Mouse (Mus musculus) spleen, adult 12 weeks (tissue): ENCODE measurements at regions not wholly inside any gene's neighbourhood (a gene's known extent, or its start where the extent isn't known, plus 50 kb on each side); places are given as distances from the start of the nearest gene placed in this dataset.

ENCODE experiments used
- DNase-seq: peaks from one replicate; pipeline ENCODE4 v3.0.0; 2022; ENCODE audit warnings: low spot score

DNA sequence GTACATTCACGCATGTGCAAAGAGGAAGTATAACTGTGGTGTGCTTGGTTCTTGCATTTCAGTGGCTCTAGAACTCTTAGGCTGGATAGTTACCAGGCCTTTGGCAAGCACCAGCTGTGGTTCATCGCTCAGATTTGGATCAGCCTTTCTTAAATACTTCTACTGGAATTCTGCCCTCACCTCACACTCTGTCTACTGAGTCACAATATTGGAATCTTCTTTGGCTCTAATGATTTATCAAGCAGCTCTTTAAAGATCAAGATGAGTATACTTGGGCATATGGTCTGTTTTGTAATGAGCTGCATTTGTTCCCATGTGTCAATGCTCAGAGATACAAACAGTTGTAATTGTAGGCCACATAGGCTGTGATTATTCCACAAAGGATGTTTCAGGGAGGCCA, 197.5 kb downstream of the Icos start:
- no peak for DNase-seq

DNA sequence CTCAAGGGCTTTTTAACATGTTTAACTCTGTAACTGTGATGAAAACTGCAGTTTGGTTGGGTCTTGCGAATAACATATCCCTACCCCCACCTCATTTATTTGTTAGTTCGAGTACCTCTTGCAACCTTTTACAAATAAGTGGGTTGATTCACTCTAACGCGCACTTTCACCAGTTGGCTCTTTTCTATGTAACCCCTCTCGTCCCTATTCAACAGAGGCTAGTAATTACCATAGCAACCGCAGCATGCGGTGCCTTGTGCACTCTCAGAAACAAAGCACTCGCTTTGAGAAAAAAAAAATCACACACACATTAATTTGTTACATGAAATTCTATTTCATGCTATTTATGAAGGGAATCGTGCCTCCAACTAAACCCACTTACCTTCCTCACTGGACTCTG, 201.7 kb downstream of the Icos start:
- no peak for DNase-seq

DNA sequence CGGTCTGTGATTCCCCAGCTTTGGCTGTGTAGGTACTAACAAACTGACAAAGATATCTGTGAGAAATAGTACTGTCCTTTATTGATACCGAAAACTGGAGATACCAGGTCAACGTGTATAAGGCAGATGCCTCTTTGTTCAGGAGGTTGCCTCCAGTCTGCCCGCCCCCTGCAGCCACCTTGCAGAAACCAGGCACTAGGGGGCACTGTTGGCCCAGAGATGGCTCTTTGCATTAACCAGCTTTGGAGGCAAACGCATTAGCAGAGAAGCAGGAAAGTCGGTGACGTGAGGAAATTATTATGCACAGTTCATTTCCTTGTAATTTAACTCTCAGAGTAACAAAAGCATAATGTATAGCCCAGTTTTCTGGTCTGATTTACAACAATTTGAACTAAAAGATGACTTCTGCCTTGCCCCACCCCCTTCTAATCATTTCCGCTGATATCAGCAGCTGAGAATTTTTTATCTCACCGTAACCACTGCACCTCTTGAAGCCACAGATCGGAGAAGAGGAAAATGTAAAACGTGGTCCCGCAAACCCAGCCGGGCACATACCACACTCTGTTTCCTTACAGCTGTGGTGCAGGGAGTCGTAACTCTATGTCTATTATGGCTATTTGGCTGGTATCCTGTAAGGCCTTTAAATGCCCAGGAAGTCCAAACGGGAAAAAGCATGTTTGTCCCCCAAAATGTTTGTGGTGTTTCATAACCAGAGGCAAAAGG, 203.5 kb downstream of the Icos start:
- DNase-seq = peak; percentile 57

DNA sequence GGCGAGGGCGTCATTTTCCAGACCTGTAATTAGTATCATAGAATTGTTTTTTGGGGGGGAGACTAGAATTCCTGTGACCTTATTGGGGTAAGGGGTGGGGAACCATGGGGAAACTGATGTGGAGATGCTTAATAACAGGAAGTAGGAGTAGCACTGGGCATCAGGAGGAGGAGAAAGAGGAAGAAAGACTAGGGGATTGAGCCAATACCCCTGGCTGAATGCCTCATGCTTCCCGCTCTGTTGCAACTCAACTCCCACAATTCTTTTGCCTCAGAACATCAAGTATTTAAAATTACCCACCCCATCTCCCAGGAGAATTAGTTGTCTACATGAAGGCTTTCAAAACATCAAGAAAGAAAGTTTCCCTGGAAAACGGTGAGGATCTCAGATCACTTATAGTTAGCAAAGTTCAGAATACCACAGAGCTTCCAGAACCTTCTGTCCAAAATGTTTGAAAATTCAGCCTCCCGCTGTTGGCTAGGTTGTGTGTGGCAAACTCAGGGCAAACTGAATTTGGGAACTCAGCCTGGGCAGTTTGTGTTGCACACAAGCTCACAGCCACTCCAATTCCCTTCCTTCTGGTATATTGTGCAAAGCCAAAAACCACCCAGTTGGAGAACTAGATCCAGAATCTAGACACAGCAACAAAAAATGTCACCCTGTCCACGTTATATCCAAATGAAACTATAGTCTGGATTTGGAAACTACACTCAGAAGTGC, 209.8 kb downstream of the Icos start:
- no peak for DNase-seq

DNA sequence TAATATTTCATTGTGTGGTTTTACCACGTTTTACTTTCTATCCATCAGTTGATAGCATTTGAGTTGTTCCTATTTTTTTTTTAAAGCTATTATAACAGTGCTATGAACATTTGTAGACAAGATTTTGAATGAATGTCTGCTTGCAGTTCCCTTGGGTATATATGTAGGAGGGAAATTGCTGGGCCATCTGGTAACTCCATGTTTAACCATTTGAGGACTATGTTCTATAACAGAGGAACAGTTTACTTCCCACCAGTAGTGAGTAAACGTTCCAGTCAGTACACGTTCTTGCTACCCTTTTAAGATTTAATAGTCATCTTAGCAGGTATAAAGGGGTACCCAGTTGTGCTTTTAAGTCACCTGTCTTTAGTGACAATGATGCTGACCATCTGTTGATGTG, 213.2 kb downstream of the Icos start:
- no peak for DNase-seq

DNA sequence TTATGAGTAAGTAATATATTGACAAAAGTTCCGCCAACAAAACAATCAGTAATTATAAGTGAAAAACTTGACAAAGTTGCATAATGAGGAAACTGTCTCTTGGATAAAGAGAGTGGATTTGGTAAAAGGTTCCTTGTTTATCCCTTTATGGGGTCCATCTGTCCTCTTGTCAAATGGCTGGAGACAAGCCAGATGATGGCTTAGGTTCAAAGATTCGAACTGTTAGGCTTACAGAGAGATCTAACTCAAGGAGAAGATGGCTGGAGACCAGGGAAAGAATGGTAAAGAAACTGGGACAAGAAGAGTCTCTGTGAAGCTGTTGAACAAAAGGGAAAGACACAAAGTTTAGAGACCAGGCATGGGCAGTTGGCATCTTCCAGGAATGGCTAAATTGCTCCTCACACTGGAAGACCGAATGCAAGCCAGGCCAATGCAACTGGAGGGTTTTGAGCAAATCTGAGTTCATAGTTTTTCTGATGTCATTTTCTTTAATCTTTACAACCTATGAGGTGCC, 220.9 kb downstream of the Icos start:
- DNase-seq = no peak

DNA sequence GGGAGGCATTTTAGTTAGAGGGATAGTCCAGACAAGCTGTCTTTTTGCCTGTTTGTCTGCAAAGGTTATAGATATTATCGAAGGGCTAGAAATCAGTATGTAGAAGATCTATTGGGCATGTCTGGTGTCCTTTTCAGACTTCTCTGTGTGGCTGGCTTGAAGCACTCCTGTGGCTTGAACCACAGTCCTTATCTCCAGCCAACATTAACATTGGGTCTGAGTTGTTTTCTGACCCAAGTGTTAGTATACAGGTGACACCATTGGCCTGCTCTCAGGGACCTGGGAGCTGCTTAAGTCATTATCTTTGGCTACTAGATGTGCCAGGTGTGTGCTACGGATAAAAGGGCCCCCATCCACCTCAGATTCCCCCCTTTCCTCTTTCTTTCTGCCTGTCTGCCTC, 223.3 kb downstream of the Icos start:
- DNase-seq = no peak

DNA sequence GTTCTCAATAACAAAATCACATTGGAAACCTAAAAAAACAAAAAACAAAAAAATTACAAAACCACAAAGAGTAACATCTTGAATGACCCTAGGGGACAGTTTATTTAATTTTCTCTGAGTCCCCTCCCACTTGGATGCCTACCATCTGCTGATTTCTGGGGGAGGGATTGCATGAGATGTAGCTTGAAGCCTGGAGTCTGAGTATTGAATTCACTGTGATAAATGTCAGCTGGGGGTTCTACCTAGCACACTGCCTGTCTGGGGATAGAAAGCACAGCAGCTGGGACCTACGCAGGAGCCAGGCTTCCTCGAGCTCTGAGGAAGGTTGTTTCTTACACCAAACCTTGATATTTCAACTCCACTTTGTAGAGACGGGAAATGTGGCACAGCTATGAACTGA, 224.4 kb downstream of the Icos start:
- DNase-seq = no peak

DNA sequence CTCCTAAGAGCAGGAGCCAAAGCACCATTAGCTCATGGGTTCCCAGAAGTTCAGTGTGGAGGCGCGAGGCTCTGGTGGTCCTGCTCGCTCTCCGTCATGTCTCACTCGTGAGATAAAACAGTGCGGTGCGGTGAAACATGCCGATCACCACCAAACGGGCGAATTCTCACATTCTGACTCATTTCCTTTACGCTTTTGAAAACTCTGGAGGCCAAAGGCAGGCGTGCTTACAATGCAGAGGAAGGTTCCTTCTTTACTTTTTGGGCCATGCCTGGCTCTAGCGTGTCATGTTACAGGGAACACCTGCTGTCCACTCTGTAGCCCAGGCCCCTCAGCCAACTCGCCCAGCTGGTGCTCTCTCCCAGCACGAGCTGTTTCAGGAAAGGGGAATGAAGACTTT, 225.4 kb downstream of the Icos start:
- DNase-seq = no peak

DNA sequence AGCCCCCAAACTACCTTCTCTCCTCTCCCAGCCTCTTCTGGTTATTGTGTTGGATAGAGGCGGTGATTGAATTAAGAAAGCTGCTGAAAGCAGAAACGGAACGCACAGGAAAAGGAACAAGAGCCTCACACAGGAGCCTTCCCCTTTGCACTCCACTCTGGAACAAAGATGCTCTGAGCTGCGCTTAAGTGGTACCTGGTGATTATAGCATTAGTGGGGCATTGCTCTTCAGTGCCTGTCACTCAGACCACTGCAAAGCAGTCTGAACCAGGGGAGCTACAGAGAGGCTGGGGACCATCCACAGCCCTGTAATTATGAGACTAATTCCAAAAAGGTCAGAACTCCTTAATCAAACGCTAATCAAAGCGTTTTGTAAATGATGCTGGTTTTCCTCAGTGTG, 225.9 kb downstream of the Icos start:
- DNase-seq = no peak

DNA sequence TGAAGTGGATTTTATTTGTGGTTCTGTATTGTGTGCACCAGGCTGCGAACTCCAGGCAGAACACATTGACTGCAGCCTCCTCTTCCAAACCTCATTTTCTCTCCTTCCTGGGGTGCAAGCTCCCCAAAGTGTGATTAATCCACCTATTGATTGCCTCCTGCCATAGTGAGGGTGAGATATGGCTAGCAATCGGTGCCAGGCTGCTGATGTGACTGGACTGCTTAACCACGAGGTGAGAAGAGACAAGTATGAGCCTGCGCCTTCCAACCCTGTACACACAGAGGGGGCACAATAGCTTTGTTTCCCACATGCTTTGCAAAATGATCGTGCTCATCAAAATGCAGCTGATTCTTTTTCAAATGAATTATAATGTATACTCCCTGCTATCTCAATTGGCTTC, 227.4 kb downstream of the Icos start:
- no peak for DNase-seq

DNA sequence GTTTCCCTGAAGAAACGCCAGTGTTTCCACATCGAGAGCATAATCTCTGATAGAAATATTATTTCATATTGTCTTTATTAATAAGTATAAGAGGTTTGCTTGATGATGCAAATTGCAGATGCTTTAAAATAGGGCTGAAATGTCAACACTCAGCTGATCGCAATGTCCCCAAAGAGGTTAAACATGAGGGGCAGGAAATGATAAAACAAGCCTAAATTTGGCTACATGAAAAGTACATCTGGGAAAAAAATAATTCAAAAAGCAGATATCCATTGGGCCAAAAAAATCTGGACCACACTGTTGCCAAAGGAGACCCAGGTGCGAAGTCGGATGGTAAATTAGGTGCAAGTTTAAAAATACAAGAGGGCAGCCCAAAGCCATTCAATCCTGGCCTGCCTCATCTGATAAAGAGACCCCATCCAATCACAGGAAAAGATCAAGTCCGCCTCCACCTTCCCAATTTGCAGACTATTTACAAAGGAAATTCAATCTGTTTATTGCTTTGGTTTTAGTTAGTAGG, 229.2 kb downstream of the Icos start:
- DNase-seq = no peak

DNA sequence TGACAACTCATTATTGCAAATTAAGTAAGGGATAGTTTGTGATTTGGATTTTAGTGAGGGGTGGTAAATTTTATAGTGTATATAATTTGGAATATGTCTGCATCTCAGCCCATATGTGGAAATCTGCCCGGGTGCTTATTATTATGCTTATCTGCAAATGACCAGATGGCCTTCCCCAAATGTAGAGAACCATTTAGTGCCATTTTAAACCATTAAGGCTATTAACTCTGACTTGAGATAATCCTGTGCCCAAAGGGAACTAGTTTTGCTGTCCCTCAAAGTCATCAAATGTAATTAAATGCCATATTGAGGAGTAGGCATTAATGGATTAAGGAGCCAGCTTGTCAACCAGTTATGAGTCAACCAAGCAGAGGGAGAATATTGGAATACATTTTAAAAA, 230.7 kb downstream of the Icos start:
- no peak for DNase-seq

DNA sequence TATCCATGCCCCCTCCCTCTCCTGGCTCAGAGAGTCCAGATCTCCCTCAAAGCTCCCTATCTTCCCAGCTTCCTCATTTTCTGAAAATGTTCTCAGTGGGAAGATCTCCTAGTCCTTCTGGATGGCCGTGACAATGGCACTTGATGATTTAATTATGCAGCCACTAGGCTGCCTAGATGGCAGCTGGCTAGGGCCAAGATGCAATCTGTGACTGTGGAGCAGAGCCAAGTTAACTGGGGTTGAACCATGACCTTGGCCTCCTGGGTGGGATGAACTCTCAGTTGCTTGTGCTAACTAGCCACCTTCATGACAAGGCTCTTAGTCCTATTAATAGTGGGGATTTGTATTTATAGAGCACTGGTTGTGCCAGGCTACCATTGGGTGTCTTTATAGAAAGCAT, 243.4 kb downstream of the Icos start:
- DNase-seq = no peak

DNA sequence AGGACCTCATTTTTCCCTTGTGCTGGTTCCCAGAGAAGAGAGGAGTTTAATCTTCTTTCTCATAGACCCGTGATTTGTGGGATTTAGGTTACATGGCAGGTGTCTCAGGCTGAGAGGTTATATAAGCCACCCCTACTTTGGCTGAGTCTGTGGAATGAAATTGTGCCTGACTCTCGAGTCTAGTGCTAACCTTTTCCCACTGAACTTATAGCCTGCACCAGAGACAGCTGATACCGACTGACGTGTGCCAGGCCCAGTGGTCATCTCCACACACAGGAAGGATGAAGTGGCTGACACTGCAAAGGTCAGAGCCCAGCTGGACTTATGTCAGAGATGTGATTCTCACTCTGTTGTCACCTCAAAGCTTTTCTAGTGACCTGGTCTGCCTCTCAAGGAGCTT, 251.2 kb downstream of the Icos start:
- DNase-seq = no peak

DNA sequence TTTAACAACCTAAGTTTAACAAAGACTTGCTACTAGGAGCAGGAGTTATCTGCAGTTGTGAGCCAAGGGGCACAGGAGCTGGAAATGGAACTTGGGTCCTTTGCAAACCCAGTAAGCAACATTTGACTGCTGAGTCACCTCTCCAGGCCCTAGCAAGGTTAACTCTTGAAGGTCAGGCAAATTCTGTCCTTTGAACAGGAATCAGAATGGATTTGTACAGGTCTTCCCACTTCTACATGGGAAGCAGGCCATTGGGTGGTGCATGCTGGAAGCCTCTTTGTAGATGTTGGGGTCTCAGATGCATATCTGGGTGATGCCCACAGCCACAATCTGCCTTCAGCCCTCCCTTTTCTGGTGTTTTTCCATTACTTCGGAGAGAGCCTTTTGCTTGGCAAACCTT, 255.3 kb downstream of the Icos start:
- DNase-seq = no peak

DNA sequence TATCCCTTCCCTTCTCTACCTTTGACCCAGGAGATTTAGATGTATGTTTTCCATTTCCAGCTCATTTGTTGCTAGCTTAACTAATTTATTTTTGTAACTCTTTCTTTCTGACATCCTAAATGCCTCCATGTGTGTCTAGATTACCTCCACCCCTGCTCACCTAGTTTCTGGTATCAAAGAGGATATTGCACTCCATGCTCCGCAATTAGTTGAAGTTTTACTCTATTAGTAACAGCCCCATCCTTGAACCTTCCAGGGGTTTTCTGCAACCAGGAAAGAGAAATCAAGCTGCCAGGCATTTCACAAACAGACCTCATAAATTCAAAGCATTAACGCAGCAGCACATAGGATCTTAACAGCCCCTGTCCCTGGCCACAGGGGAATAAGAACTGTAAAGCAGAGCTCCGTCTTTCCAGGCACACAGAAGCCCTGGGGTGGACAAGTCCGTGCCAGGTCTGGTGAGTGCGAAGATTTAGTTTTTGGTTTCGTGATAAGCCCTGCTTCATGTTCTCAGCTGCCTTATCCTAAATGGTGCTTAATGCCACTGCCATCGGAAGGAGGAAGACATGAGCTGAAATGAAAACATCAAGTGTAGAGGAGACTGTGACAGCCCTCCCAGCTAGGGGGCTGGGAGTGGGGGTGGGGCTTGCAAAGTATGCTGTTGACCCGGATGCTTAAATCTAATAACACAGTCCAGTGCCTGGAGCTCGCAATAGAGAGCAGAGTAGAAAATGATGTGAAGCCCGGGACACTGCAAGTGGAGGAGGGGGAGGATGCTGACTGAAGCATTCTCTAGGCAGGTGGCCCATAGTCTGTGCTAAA, 256.0 kb downstream of the Icos start:
- no peak for DNase-seq

DNA sequence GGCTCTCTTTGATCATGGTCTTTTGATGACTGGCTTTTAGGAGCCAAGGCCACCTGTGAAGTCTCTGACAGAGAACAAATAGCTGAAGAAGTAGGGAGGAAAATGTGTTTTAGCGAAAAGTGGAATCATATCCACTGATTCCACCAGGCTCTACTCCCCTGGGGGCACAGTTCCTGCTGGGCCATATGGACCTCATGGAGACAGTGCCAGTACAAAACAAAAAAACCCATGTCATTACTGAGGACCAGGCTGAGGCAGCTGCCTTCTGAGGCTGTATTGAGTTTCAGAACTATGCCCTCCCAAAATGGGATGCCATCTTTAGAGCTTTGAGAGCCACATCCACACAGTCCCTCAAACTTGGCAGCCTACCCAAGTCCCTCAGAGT, 256.6 kb downstream of the Icos start:
- no peak for DNase-seq

DNA sequence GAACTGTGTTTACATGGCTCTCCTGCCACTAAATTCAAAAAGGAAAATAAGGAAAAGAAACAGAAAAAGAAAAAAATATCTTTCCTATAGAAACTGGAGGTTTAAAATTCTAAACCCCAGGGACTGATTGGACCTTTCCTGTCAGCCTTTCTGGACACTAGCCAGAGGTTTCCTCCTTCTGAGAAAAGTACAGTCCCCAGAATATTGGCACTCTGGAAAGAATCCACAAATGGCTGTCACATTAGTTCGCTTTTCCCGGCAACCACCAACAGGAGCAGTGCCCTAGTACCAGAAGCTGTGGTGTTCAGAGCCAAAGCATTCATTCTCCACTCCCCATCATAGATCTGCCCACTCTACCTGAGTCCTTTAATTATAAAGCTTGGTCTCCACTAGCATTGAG, 258.8 kb downstream of the Icos start:
- DNase-seq = no peak

DNA sequence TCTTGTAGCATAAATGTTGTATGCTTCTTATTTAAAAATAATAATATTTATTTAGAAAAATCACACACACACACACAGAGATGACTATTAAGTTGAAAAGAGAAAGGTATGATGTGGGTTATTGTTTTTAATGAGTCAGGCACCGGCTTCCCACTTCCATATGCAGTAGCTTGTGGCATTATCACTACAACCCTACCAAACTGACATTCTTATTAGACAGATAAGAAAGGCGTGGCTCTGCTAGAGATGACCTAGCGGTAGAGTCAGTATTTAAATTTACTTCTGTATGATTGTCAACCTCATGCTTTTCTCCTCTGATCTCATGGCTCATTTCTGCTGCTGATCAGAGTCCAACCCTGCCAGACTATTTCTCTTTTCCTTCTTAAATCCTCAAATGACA, 260.9 kb downstream of the Icos start:
- DNase-seq = no peak

DNA sequence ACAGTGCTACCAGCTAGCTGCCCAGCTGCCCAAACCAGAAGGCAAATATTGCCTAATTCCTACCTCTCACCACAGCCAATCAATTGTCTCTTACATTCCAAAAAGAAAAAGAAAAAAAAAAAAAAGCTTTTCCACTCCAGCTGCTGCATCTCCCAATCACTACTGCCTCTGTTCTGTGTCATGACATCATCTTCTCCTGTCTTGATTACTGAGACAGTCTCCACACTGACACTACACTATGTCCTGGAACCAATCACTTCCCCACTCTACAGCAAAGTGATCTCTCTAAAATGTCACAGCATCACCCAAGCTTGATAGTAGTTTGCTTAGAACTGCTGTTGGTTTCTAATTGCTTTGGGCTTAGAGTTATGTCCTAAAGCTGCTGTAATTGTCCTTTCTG, 279.8 kb downstream of the Icos start:
- DNase-seq = no peak

DNA sequence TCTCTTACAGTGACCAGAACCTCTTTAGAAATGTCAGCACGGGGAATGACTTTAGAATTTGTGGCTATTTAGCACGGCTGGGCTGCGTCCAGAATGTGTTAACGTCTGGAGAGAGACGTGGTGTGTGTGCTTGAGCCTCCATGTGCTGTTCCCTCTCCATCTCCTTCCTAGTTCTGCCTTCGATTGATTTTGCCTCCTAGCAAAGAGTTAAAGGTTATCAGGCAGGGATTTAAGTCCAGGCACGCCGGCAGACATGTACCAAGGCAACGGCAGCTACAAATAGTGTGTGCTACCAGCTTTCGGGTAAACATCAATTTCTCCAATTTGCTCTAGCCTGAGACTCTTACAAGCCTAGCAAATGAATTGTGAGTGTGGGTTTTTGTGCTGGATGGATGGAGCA, 285.7 kb downstream of the Icos start:
- DNase-seq = no peak

DNA sequence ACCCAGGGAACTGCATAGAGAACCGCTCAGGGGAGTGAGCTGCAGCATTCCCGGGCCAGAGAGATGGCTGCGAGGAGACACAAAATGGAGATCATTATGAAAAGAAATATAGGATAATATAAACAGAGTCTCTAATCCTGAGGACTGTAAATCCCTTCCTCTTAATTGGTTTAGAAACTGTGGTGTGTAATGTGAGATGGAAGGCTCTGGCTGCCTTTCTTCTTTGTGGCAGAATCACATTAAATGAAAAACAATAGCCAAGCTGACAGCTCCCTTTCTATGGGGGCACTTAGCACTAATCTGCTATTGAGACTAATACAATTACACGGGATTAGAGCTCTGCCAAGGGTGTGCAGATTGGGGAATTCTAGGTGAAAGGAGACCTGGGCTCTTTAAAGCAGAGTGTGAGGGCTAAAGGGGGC, 288.0 kb downstream of the Icos start:
- DNase-seq = no peak
